Mouse (Mus musculus): ENCODE data around the gene Zfp524. TPM values are rescaled to one million over a fixed set of nuclear protein-coding genes. Genes with fewer than 3 reads are reported as not detected.
A peak's percentile ranks its signal among the peaks of the same experiment; 100 is the strongest.

Zfp524 gene
- total RNA-seq, 2 experiments from 2014 or later = 6.7 to 7.0 TPM

GRCm38 (mm10) chr7:5038109-5038732 is 24.0 kb downstream of the Zfp524 start, which contains the start of gene Zfp784:
Zfp784 (minus strand) TSS chr7:5038446.
- peak; percentile 93 for DNase-seq (ENCODE audit: low spot score in 2 of 2)
- intact Hi-C loops (cut with DNase I) = no loop called here

- intact Hi-C loops (cut with DNase I) = no loop called here
- DNase-seq (ENCODE audit: low spot score in 2 of 2) = no peak
These were observed 24.7 kb downstream of the Zfp524 start for GRCm38 (mm10) chr7:5038940-5039339.

- intact Hi-C loops (cut with DNase I) = no loop called here
- DNase-seq (ENCODE audit: low spot score in 2 of 2) = no peak
These were observed 30.8 kb downstream of the Zfp524 start for GRCm38 (mm10) chr7:5044981-5045380.

GRCm38 (mm10) chr7:5046112-5046511 is 31.9 kb downstream of the Zfp524 start:
- no peak for DNase-seq (ENCODE audit: low spot score in 2 of 2)
- intact Hi-C loops (cut with DNase I) = no loop called here

- intact Hi-C loops (cut with DNase I) = no loop called here
These were observed 33.1 kb downstream of the Zfp524 start for GRCm38 (mm10) chr7:5047313-5047712.

GRCm38 (mm10) chr7:5051193-5052192 is 37.3 kb downstream of the Zfp524 start, which contains the start of gene Zfp580:
Zfp580 (plus strand) TSS chr7:5051538.
- intact Hi-C loops (cut with DNase I) = loop anchor here (2.0 to 5.0 kb wide), 2 partner anchors 31 to 109 kb away; partner anchors contain the start of genes Ccdc106 and Zfp865
- DNase-seq (ENCODE audit: low spot score in 2 of 2) = peak; percentile 84 to 88

More at GRCm38 (mm10) chr7:5047313-5047712, 33.1 kb downstream of the Zfp524 start:
- no peak for DNase-seq (ENCODE audit: low spot score in 2 of 2)

- intact Hi-C loops (cut with DNase I) = loop anchor here (5.0 kb wide), 1 partner anchor 110 kb away; no protein-coding TSS in a partner anchor
- no peak for DNase-seq (ENCODE audit: low spot score in 2 of 2)
These were observed 38.2 kb downstream of the Zfp524 start for GRCm38 (mm10) chr7:5052438-5052837.

GRCm38 (mm10) chr7:5052931-5053343 is 38.7 kb downstream of the Zfp524 start:
- intact Hi-C loops (cut with DNase I) = loop anchor here (5.0 kb wide), 1 partner anchor 111 kb away; no protein-coding TSS in a partner anchor
- peak in 1 of 2 experiments; percentile 38 for DNase-seq (ENCODE audit: low spot score in 2 of 2)

GRCm38 (mm10) chr7:5053456-5054179 is 39.4 kb downstream of the Zfp524 start:
- DNase-seq (ENCODE audit: low spot score in 2 of 2) = peak; percentile 57 to 65
- intact Hi-C loops (cut with DNase I) = loop anchor here (5.0 kb wide), 1 partner anchor 111 kb away; no protein-coding TSS in a partner anchor

- DNase-seq (ENCODE audit: low spot score in 2 of 2) = peak in 1 of 2 experiments; percentile 76
- intact Hi-C loops (cut with DNase I) = loop anchor here (5.0 kb wide), 1 partner anchor 134 kb away; the partner anchor contains the start of gene Nat14
These were observed 42.5 kb downstream of the Zfp524 start for GRCm38 (mm10) chr7:5056651-5057263.

GRCm38 (mm10) chr7:5057381-5057780 is 43.2 kb downstream of the Zfp524 start:
- intact Hi-C loops (cut with DNase I) = loop anchor here (5.0 kb wide), 1 partner anchor 135 kb away; the partner anchor contains the start of gene Nat14
- peak in 1 of 2 experiments; percentile 9 for DNase-seq (ENCODE audit: low spot score in 2 of 2)

GRCm38 (mm10) chr7:5057804-5058203 is 43.6 kb downstream of the Zfp524 start:
- intact Hi-C loops (cut with DNase I) = loop anchor here (5.0 kb wide), 1 partner anchor 136 kb away; the partner anchor contains the start of gene Nat14
- DNase-seq (ENCODE audit: low spot score in 2 of 2) = no peak

GRCm38 (mm10) chr7:5058631-5059030 is 44.4 kb downstream of the Zfp524 start:
- intact Hi-C loops (cut with DNase I) = loop anchor here (5.0 kb wide), 1 partner anchor 136 kb away; the partner anchor contains the start of gene Nat14
- DNase-seq (ENCODE audit: low spot score in 2 of 2) = no peak

- intact Hi-C loops (cut with DNase I) = loop anchor here (5.0 kb wide), 1 partner anchor 137 kb away; the partner anchor contains the start of gene Nat14
- DNase-seq (ENCODE audit: low spot score in 2 of 2) = peak in 1 of 2 experiments; percentile 11
These were observed 45.2 kb downstream of the Zfp524 start for GRCm38 (mm10) chr7:5059421-5059820.

GRCm38 (mm10) chr7:5060239-5060731 is 46.1 kb downstream of the Zfp524 start:
- DNase-seq (ENCODE audit: low spot score in 2 of 2) = peak; percentile 74
- intact Hi-C loops (cut with DNase I) = loop anchor here (2.0 to 10.0 kb wide), 2 partner anchors 39 to 1365 kb away; partner anchors contain the start of genes Ccdc106, Mboat7, Tsen34 and Zfp865

- intact Hi-C loops (cut with DNase I) = loop anchor here (2.0 to 10.0 kb wide), 2 partner anchors 40 to 1366 kb away; partner anchors contain the start of genes Ccdc106, Mboat7, Tsen34 and Zfp865
- peak; percentile 98 to 99 for DNase-seq (ENCODE audit: low spot score in 2 of 2)
These were observed 46.9 kb downstream of the Zfp524 start for GRCm38 (mm10) chr7:5060944-5061773.

- intact Hi-C loops (cut with DNase I) = loop anchor here (1.0 to 10.0 kb wide), 3 partner anchors 18 to 1367 kb away; partner anchors contain the start of genes Ccdc106, Epn1, Mboat7 and Tsen34
These were observed 47.7 kb downstream of the Zfp524 start, which contains the start of gene U2af2 for GRCm38 (mm10) chr7:5061774-5062359. U2af2 (plus strand) TSS chr7:5062143.

More at GRCm38 (mm10) chr7:5061774-5062359, 47.7 kb downstream of the Zfp524 start, which contains the start of gene U2af2:
- DNase-seq (ENCODE audit: low spot score in 2 of 2) = peak; percentile 92 to 93
